Mouse (Mus musculus) MEL (cell line): ENCODE measurements around the gene Slc25a38.

Source experiments
- BHLHE40 ChIP-seq: IDR thresholded peaks from 2 replicates; pipeline ENCODE4 v1.6.1; 2012; ENCODE audit warnings: low read depth, mild to moderate bottlenecking, inconsistent platforms, low read length, improper control_type of control experiment, borderline replicate concordance
- CHD1 ChIP-seq: IDR thresholded peaks from 2 replicates; pipeline ENCODE4 v1.6.1; 2012; ENCODE audit warnings: low read depth, mild to moderate bottlenecking, inconsistent platforms, low read length, improper control_type of control experiment
- CHD2 ChIP-seq: IDR thresholded peaks from 2 replicates; pipeline ENCODE4 v1.6.1; 2011; ENCODE audit warnings: low read length, improper control_type of control experiment
- CTCF ChIP-seq, 3 experiments: IDR thresholded peaks in 2 of 3; conservative IDR thresholded peaks in 1 of 3; 2 replicates each; pipeline ENCODE4 v1.5.1; 2011 to 2012; ENCODE audit warnings: low read length in 3 of 3, low read depth in 2 of 3, mild to moderate bottlenecking in 2 of 3, improper control_type of control experiment in 1 of 3, inconsistent platforms in 1 of 3, mixed read lengths in 1 of 3, moderate library complexity in 1 of 3; ENCODE audit not compliant: control insufficient read depth in 1 of 3, insufficient read depth in 1 of 3, poor library complexity in 1 of 3, severe bottlenecking in 1 of 3
- EP300 ChIP-seq, 2 experiments: IDR thresholded peaks; 2 replicates each; pipeline ENCODE4 v1.6.1; 2011; ENCODE audit warnings: improper control_type of control experiment in 2 of 2, low read length in 2 of 2, low read depth in 1 of 2, mild to moderate bottlenecking in 1 of 2
- GABPA ChIP-seq: IDR thresholded peaks from 2 replicates; pipeline ENCODE4 v1.6.1; 2012; ENCODE audit warnings: low read depth, mild to moderate bottlenecking, inconsistent platforms, low read length, improper control_type of control experiment, moderate library complexity
- KAT2A ChIP-seq: conservative IDR thresholded peaks from 2 replicates; pipeline ENCODE4 v1.6.1; 2012; ENCODE audit warnings: low read depth, low read length, improper control_type of control experiment, inconsistent platforms
- NRF1 ChIP-seq: IDR thresholded peaks from 2 replicates; pipeline ENCODE4 v1.6.1; 2014; ENCODE audit warnings: low read depth, mild to moderate bottlenecking, inconsistent platforms, low read length, improper control_type of control experiment, moderate library complexity; ENCODE audit not compliant: poor library complexity, insufficient read depth, severe bottlenecking
- POLR2A ChIP-seq, 2 experiments: IDR thresholded peaks; 2 replicates each; pipeline ENCODE4 v1.6.1; 2011 to 2012; ENCODE audit warnings: low read length in 2 of 2, mild to moderate bottlenecking in 2 of 2, control low read depth in 1 of 2, improper control_type of control experiment in 1 of 2, low read depth in 1 of 2, moderate library complexity in 1 of 2; ENCODE audit not compliant: control insufficient read depth in 1 of 2, insufficient read depth in 1 of 2, poor library complexity in 1 of 2
- POLR2AphosphoS5 ChIP-seq: IDR thresholded peaks from 2 replicates; pipeline ENCODE4 v1.6.1; 2012; ENCODE audit warnings: low read depth, borderline replicate concordance, mild to moderate bottlenecking, inconsistent platforms, low read length, moderate library complexity, mixed read lengths
- RAD21 ChIP-seq: IDR thresholded peaks from 2 replicates; pipeline ENCODE4 v1.6.1; 2011; ENCODE audit warnings: mild to moderate bottlenecking, low read depth, low read length, improper control_type of control experiment
- ZKSCAN1 ChIP-seq: IDR thresholded peaks from 2 replicates; pipeline ENCODE4 v1.6.1; 2012; ENCODE audit warnings: low read depth, mild to moderate bottlenecking, inconsistent platforms, low read length, improper control_type of control experiment, moderate library complexity

DNA sequence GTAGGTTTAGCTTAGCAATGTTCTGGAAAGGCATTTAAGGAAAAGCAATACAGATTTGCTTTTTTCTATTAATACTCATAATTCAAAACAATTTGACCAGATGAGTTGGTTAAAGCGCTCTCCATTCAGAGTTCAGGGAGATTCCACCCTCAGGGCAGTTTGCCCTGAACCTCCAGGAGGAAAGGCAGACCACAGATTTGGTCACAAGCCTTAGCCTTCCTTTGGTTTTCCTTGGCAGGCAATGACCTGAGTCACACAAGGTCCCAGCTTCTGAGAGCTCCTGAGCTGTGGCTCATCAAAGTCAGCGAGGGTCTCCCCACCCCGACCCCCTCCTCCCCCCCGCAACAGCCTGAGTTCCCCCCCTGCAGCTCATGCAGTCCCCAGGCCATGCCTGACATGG is 45.9 kb upstream of the Slc25a38 start:
- TF ChIP-seq EP300 (IDR thresholded peaks at IDR 0.05; ENCODE audit: low read depth in 1 of 2, low read length in 2 of 2) = no peak
- TF ChIP-seq CHD2 = no peak
- TF ChIP-seq POLR2A (IDR thresholded peaks at IDR 0.05; ENCODE audit: control insufficient read depth in 1 of 2, insufficient read depth in 1 of 2, low read depth in 1 of 2, low read length in 2 of 2, poor library complexity in 1 of 2) = no peak
- no peak for TF ChIP-seq KAT2A
- no peak for TF ChIP-seq CTCF (IDR thresholded peaks at IDR 0.05 in 2 of 3, conservative IDR thresholded peaks at IDR 0.05 in 1 of 3; ENCODE audit: control insufficient read depth in 1 of 3, insufficient read depth in 1 of 3, low read depth in 2 of 3, low read length in 3 of 3, poor library complexity in 1 of 3, severe bottlenecking in 1 of 3)
- no peak for TF ChIP-seq RAD21
- no peak for TF ChIP-seq CHD1
- no peak for TF ChIP-seq GABPA
- TF ChIP-seq NRF1 = no peak
- no peak for TF ChIP-seq ZKSCAN1
- no peak for TF ChIP-seq BHLHE40
- no peak for TF ChIP-seq POLR2AphosphoS5
